Mouse (Mus musculus): ENCODE data around the gene Nts. TPM values are rescaled to one million over a fixed set of nuclear protein-coding genes. Genes with fewer than 3 reads are reported as not detected.
"Not testable (repeated sequence)": the region's sequence is repeated elsewhere in the genome, so short reads cannot be mapped to it uniquely, and the experiment has no call there.

Gene Nts
- polyA plus RNA-seq, 1 experiment from 2014 or later, result 0.39 TPM

DNA sequence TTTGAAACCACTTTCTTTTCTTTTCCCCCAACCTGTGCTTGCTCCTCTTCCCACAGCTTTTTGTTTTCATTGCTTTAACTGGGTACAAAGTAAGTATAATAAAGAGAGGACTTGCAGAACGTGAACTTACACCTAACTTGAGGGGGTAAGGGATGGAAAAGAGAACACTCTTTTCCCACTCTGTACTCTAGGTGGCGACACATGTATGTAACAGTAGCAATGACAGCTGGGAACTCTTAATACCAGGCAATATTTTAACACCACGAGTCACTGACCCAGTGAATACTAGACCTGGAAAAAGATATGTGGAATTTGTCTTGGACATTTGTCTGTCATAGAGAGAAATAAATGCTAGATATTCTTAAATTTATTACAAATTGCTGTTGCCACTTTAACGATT lies 8.5 kb upstream of the Nts start:
- Histone ChIP-seq H3K9me3 (ENCODE audit: low read length) (no peaks in the 10 kb centered on the region), H3K36me3 (replicated peaks; ENCODE audit: insufficient read depth, low read length) (no peaks in the 10 kb centered on the region), H3K4me1 (ENCODE audit: insufficient read depth) (no peaks in the 10 kb centered on the region), H3K27ac (ENCODE audit: low read depth) (no peak overlapping the region), H3K27me3 (ENCODE audit: insufficient read depth, low read length) (no peaks in the 10 kb centered on the region), H3K4me2 (ENCODE audit: low read depth, low read length) (no peak overlapping the region), H3K9ac (replicated peaks) (no peak overlapping the region), H3K4me3 (ENCODE audit: low read depth, low read length) (no peak overlapping the region)
- WGBS (ENCODE audit: insufficient replicate concordance), result 20% methylated on average over 4 of the region's 4 CpGs
- DNase-seq (no peak), ATAC-seq (no peak)
- TF ChIP-seq CTCF (IDR thresholded peaks at IDR 0.05; ENCODE audit: low read depth) (peak; percentile 72), EP300 (IDR thresholded peaks at IDR 0.05; ENCODE audit: low read depth) (no peak)

DNA sequence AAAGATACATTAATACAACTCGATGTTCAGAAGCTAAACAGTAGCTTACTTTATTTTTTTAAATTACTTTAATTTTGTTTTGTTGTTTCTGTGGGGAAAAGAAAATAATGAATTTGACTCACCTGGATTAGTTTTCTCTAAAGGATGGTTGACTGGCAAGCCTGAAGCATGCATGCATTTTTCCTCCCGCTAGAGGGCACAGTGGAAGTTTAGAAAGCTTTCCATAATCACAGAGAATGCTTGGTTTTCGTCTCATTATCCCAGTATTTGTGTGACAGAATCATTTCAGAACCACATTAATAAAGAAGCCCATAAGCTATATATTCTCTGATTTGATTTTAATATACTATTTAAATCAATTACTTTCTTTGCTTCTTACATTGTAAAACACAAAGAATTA lies 1.5 kb upstream of the Nts start:
- peak; percentile 24 for DNase-seq
- Histone ChIP-seq H3K4me2 (ENCODE audit: low read depth, low read length) (no peak overlapping the region), H3K36me3 (replicated peaks; ENCODE audit: insufficient read depth, low read length) (no peaks in the 10 kb centered on the region), H3K4me3 (ENCODE audit: low read depth, low read length) (no peak overlapping the region), H3K4me1 (ENCODE audit: insufficient read depth) (no peaks in the 10 kb centered on the region), H3K27me3 (ENCODE audit: insufficient read depth, low read length) (no peaks in the 10 kb centered on the region), H3K9ac (replicated peaks) (no peak overlapping the region), H3K9me3 (ENCODE audit: low read length) (no peaks in the 10 kb centered on the region), H3K27ac (ENCODE audit: low read depth) (no peak overlapping the region)
- TF ChIP-seq CTCF (IDR thresholded peaks at IDR 0.05; ENCODE audit: low read depth) (peak; percentile 62), EP300 (IDR thresholded peaks at IDR 0.05; ENCODE audit: low read depth) (no peak)
- 10% methylated on average over 3 of the region's 3 CpGs for WGBS (ENCODE audit: insufficient replicate concordance)
- ATAC-seq, result no peak

DNA sequence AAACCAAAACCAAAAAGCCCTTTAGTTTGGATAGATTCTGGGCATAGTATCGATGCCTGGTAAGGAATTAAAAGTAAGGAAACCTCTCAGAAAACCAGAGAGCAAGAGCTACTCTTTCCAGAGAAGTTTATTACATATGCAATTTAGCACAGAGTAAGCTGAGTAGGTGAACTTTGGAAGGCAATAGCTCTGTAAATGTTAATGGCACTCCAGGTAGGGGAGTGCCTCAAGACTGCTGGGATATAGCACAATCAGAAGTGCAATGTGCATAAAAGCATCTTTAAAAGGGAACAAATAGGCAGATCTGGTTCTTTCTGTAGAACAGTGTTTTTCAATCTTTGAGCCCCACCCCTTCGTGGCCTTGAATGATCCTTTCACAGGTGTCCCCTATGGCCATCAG lies 20.9 kb downstream of the Nts start:
- no peak for ATAC-seq
- Histone ChIP-seq H3K4me2 (ENCODE audit: low read depth, low read length) (no peak overlapping the region), H3K4me1 (ENCODE audit: insufficient read depth) (no peaks in the 10 kb centered on the region), H3K4me3 (ENCODE audit: low read depth, low read length) (no peak overlapping the region), H3K36me3 (replicated peaks; ENCODE audit: insufficient read depth, low read length) (no peaks in the 10 kb centered on the region), H3K9me3 (ENCODE audit: low read length) (no peaks in the 10 kb centered on the region), H3K27me3 (ENCODE audit: insufficient read depth, low read length) (no peaks in the 10 kb centered on the region), H3K27ac (ENCODE audit: low read depth) (no peak overlapping the region), H3K9ac (replicated peaks) (no peak overlapping the region)
- TF ChIP-seq CTCF (IDR thresholded peaks at IDR 0.05; ENCODE audit: low read depth) (no peak), EP300 (IDR thresholded peaks at IDR 0.05; ENCODE audit: low read depth) (no peak)
- DNase-seq, result no peak
- WGBS (ENCODE audit: insufficient replicate concordance), result 66% methylated on average over 2 of the region's 2 CpGs

DNA sequence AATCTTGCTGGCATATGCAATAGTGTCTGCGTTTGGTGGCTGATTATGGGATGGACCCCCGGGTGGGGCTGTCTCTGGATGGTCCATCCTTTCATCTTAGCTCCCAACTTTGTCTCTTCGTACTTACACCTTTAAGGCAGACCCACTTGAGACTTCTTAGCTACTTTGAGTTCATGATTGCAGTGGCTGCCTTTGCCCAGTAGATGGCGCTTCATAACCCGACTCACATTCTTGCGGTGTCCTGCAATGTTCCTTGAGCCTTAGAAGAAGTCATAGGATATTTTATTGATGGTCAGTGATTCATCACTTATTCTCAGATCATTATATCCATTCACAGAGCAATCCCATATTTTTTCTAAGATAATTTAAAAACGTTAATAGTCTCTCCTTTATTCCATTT lies 38.5 kb downstream of the Nts start:
- TF ChIP-seq CTCF (IDR thresholded peaks at IDR 0.05; ENCODE audit: low read depth) (peak; percentile 78), EP300 (IDR thresholded peaks at IDR 0.05; ENCODE audit: low read depth) (no peak)
- WGBS (ENCODE audit: insufficient replicate concordance), result 9% methylated on average over 7 of the region's 7 CpGs
- H3K4me1 ChIP-seq (ENCODE audit: insufficient read depth), result no peaks in the 10 kb centered on the region
- H3K36me3 ChIP-seq (replicated peaks; ENCODE audit: insufficient read depth, low read length), result no peaks in the 10 kb centered on the region
- no peak overlapping the region for H3K4me3 ChIP-seq (ENCODE audit: low read depth, low read length)
- no peak overlapping the region for H3K4me2 ChIP-seq (ENCODE audit: low read depth, low read length)
- H3K27me3 ChIP-seq (ENCODE audit: insufficient read depth, low read length), result no peaks in the 10 kb centered on the region
- no peak overlapping the region for H3K27ac ChIP-seq (ENCODE audit: low read depth)
- H3K9ac ChIP-seq (replicated peaks), result no peak overlapping the region
- ATAC-seq (no peak), DNase-seq (peak; percentile 23)
- no peaks in the 10 kb centered on the region for H3K9me3 ChIP-seq (ENCODE audit: low read length)

DNA sequence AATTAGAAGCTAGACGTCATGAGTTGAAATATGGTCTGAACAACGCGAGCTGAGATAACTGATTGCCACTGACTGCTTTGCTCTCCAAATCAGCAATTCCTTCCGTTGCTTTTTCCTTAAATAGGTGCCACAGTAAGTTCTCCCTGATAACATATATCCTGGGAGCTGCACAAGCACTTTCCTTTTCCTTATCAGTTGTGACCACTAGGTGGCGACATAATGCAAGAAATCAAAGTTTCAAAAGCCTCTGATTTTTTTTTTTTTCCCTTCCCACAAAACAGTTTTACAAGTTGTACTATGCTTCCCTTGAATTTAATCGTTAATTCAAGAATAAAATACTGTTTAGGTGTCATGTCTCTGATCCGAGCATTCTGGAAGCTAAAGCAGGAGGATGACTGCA lies 40.8 kb downstream of the Nts start:
- Histone ChIP-seq H3K9me3 (ENCODE audit: low read length) (no peaks in the 10 kb centered on the region), H3K27me3 (ENCODE audit: insufficient read depth, low read length) (no peaks in the 10 kb centered on the region), H3K9ac (replicated peaks) (no peak overlapping the region), H3K36me3 (replicated peaks; ENCODE audit: insufficient read depth, low read length) (no peaks in the 10 kb centered on the region), H3K4me3 (ENCODE audit: low read depth, low read length) (no peak overlapping the region), H3K4me2 (ENCODE audit: low read depth, low read length) (no peak overlapping the region), H3K4me1 (ENCODE audit: insufficient read depth) (no peaks in the 10 kb centered on the region), H3K27ac (ENCODE audit: low read depth) (no peak overlapping the region)
- peak; percentile 15 for DNase-seq
- no peak for ATAC-seq
- TF ChIP-seq CTCF (IDR thresholded peaks at IDR 0.05; ENCODE audit: low read depth), result peak; percentile 71
- no peak for TF ChIP-seq EP300 (IDR thresholded peaks at IDR 0.05; ENCODE audit: low read depth)
- WGBS (ENCODE audit: insufficient replicate concordance), result 2% methylated on average over 7 of the region's 7 CpGs

DNA sequence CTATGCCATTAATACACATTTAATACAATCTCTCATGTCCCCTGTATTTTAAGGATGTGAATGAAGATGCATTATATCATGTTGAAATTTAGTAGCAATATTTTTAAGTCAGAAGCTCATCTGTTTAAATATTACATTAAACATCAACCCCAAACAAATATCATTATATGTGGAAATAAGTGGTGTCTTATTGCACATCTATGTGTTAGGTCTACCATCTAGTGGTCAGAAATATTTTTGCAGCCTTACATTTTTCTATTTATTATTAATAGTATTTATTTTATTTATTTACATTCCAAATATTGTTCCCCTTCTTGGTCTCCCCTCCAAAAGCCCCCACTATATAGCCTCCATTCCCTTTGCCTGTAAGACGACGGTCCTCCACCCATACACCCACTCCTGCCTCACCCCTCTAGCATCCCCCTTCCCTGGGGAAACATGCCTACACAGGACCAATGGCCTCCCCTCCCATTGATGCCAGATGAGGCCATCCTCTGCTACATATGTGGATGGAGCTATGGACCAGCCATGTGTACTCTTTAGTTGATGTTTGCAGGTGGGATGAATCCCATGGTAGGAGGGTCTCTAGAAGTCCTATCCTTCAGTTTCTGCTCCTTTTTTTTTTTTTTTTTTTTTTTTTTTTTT lies 45.3 kb downstream of the Nts start:
- Histone ChIP-seq H3K4me3 (ENCODE audit: low read depth, low read length) (no peak overlapping the region), H3K4me1 (ENCODE audit: insufficient read depth) (no peaks in the 10 kb centered on the region), H3K36me3 (replicated peaks; ENCODE audit: insufficient read depth, low read length) (no peaks in the 10 kb centered on the region), H3K27ac (ENCODE audit: low read depth) (no peak overlapping the region), H3K27me3 (ENCODE audit: insufficient read depth, low read length) (no peaks in the 10 kb centered on the region), H3K9ac (replicated peaks) (no peak overlapping the region), H3K9me3 (ENCODE audit: low read length) (no peaks in the 10 kb centered on the region), H3K4me2 (ENCODE audit: low read depth, low read length) (no peak overlapping the region)
- TF ChIP-seq CTCF (IDR thresholded peaks at IDR 0.05; ENCODE audit: low read depth) (no peak; the same call in 1 of the 2 replicates), EP300 (IDR thresholded peaks at IDR 0.05; ENCODE audit: low read depth) (no peak)
- ATAC-seq (no peak; the same call in 1 of the 2 replicates), DNase-seq (no peak)
- 23% methylated on average over 2 of the region's 2 CpGs for WGBS (ENCODE audit: insufficient replicate concordance)

DNA sequence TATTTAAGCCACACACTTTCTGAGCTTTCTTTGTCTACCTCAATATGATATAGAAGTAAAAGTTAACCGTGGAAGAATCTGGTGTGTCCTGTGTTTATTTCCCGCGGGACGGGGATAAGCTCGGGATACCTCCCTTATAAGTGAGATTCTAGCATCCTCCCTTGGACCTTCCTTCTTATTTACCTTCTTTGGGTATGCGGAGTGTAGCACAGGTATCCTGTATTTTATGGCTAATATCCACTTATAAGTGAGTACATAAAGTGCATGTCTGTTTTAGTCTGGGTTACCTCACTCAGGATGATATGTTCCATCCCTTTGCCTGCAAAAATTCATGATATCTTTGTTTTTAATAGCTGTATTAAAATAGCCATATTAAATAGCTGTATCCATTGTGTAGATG lies 54.8 kb downstream of the Nts start:
- not testable (repeated sequence) for H3K27ac ChIP-seq (ENCODE audit: low read depth); DNase-seq; H3K4me3 ChIP-seq (ENCODE audit: low read depth, low read length); H3K36me3 ChIP-seq (replicated peaks; ENCODE audit: insufficient read depth, low read length); H3K9ac ChIP-seq (replicated peaks); H3K4me1 ChIP-seq (ENCODE audit: insufficient read depth); H3K4me2 ChIP-seq (ENCODE audit: low read depth, low read length); H3K27me3 ChIP-seq (ENCODE audit: insufficient read depth, low read length); H3K9me3 ChIP-seq (ENCODE audit: low read length); ATAC-seq
- WGBS (ENCODE audit: insufficient replicate concordance), result 36% methylated on average over 5 of the region's 6 CpGs

Measured in liver, postnatal 0 days (tissue).